Mouse (Mus musculus) hindbrain, embryonic 15.5 days (tissue): ENCODE measurements around the gene Gm2564. TPM values are rescaled to one million over a fixed set of nuclear protein-coding genes. Genes with fewer than 3 reads are reported as not detected.
"Not testable (repeated sequence)": the region's sequence is repeated elsewhere in the genome, so short reads cannot be mapped to it uniquely, and the experiment has no call there.

Experiments
- ATAC-seq: fragments of 200-750 bp; cut with Nextera tagmentation; 2 replicates; pipeline ENCODE4 v1.8.0; 2017; ENCODE audit warnings: low read depth, moderate number of reproducible peaks, moderate TSS enrichment; ENCODE audit not compliant: low FRiP score
- H3K27ac ChIP-seq: fragments of 300-500 bp; sonication (generic); replicated peaks from 2 replicates; pipeline ENCODE4 v1.5.1; 2015; ENCODE audit warnings: mild to moderate bottlenecking, inconsistent platforms
- H3K27me3 ChIP-seq: fragments of 300-500 bp; sonication (generic); 2 replicates; pipeline ENCODE4 v1.6.1; 2015; ENCODE audit warnings: control low read depth, inconsistent platforms
- H3K36me3 ChIP-seq: fragments of 300-500 bp; sonication (generic); 2 replicates; pipeline ENCODE4 v1.6.1; 2015; ENCODE audit warnings: control low read depth, inconsistent platforms
- H3K4me1 ChIP-seq: fragments of 300-500 bp; sonication (generic); replicated peaks from 2 replicates; pipeline ENCODE4 v1.6.1; 2015; ENCODE audit warnings: control low read depth, inconsistent platforms
- H3K4me2 ChIP-seq: fragments of 300-500 bp; sonication (generic); 2 replicates; pipeline ENCODE4 v1.6.1; 2015; ENCODE audit warnings: moderate library complexity, mild to moderate bottlenecking, inconsistent platforms
- H3K4me3 ChIP-seq: fragments of 300-500 bp; sonication (generic); 2 replicates; pipeline ENCODE4 v1.5.1; 2015; ENCODE audit warnings: mild to moderate bottlenecking, inconsistent platforms
- H3K9ac ChIP-seq: fragments of 300-500 bp; sonication (generic); 2 replicates; pipeline ENCODE4 v1.6.1; 2015; ENCODE audit warnings: inconsistent platforms
- H3K9me3 ChIP-seq: fragments of 300-500 bp; sonication (generic); 2 replicates; pipeline ENCODE4 v1.6.1; 2016; ENCODE audit warnings: control low read depth, inconsistent platforms
- WGBS: fragments of 180-500 bp; shearing (Covaris S2); methylation state at CpG from one replicate; pipeline ENCODE4 v1.1.7; 2015; 5-methylcytosine and 5-hydroxymethylcytosine counted together
- polyA plus RNA-seq: library from polyadenylated mRNA; unstranded; fragments of >200 nt; fragmentation: Nextera tagmentation; extraction: Ambion mirVana; gene quantifications from 2 replicates; pipeline ENCODE4 v1.2.1, GENCODE M21; 2015

Gene Gm2564
- polyA plus RNA-seq: not detected in 2 replicates

DNA sequence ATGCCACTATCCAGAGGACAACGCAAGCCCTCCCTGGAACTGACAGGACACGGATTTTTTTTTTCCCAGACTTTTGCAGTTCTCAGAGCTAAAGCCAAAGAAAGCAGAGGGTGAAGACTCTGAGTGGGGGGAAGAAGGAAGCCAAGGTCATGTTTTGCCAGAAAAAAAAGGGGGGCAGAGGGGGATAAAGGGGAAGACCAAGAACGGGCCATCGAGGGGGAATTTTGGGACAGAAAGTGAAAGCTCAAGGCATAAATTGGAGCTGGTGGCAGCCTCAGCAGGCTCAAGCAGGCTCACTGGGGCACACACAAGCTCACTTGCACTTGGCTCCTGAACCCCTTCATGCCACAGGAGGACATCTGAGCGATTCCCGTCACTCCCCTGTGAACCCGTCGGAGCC lies at the start of gene Gm2564:
Gene Gm2564 (plus strand): TSS at position 301 of the 400 bp plus-strand sequence.
- not testable (repeated sequence) for H3K4me3 ChIP-seq, H3K4me1 ChIP-seq, H3K27me3 ChIP-seq, H3K27ac ChIP-seq, H3K9ac ChIP-seq, H3K4me2 ChIP-seq, ATAC-seq, H3K36me3 ChIP-seq, H3K9me3 ChIP-seq
- no CpG with 5 or more reads among the region's 8 CpGs for WGBS

DNA sequence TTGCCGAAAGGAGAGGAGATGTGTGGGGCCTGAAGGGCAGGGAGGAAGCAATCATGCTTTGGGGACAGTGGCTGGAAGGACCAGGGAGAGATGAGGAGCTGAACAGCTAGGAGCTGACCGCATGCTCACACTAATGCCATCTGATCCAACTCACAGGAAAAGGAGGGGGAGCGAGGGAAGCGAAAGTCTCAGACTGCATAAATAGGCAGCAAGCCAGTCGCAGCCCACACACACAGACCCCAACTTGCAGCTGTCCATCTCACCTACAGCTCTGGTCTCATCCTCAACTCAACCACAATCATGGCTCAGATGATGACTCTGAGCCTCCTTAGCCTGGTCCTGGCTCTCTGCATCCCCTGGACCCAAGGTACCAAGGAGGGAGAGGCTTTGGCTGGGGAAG lies 17.6 kb upstream of the Gm2564 start, which contains the start of gene Gm10591:
Gene Gm10591 (plus strand): TSS at position 301 of the 400 bp plus-strand sequence.
- not testable (repeated sequence) for H3K27ac ChIP-seq, H3K4me1 ChIP-seq, H3K27me3 ChIP-seq, H3K4me2 ChIP-seq, H3K9me3 ChIP-seq, H3K9ac ChIP-seq, H3K4me3 ChIP-seq, ATAC-seq, H3K36me3 ChIP-seq
- WGBS: no CpG with 5 or more reads among the region's 5 CpGs

DNA sequence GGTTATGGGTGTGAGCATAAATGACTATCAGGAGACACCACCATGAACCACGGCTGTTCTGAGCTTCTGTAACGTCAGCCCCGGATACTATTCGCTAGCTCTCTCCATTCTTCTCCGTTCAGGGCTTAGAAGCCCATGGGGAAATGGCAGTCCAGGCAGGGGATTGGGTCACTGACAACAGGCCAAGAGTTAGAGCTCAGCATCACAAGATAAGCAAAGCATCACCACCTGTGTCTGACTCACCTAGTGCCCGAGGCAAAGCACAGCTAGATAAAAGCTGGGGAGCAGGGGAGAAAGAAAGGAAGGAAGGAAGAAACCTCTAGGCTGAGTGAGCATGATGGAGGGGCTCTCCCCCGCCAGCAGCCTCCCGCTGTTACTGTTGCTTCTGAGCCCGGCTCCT lies 25.4 kb downstream of the Gm2564 start, which contains the start of gene Ccl27b:
Gene Ccl27b (plus strand): TSS at position 301 of the 400 bp plus-strand sequence.
- not testable (repeated sequence) for H3K4me2 ChIP-seq, H3K27ac ChIP-seq, H3K36me3 ChIP-seq, H3K9ac ChIP-seq, H3K4me3 ChIP-seq, H3K9me3 ChIP-seq, H3K27me3 ChIP-seq, H3K4me1 ChIP-seq, ATAC-seq
- no CpG with 5 or more reads among the region's 9 CpGs for WGBS

DNA sequence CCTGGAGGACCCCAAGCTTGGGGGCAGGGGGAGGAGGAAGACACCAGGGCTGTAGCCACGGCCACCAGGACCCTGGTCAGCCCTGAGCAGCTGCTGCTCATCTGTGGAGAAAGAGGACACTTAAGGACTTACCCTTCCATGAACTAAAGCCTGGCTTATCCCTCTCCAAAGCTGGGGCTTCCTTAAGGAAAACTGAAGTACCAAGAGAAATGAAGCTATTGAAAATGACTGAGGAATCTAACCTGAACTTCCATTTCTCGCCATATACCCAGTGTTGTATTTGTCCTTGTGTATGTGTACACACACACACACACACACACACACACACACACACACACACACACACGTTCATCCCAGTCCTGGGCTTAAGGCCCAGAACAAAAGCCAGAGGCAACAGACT lies 32.3 kb downstream of the Gm2564 start, which contains the start of gene Il11ra2:
Gene Il11ra2 (minus strand): TSS at position 101 of the 400 bp plus-strand sequence.
- H3K27me3 ChIP-seq, H3K4me2 ChIP-seq, H3K36me3 ChIP-seq, H3K4me1 ChIP-seq, ATAC-seq, H3K9ac ChIP-seq, H3K27ac ChIP-seq, H3K4me3 ChIP-seq, H3K9me3 ChIP-seq: not testable (repeated sequence)
- WGBS: no CpG with 5 or more reads among the region's 3 CpGs

DNA sequence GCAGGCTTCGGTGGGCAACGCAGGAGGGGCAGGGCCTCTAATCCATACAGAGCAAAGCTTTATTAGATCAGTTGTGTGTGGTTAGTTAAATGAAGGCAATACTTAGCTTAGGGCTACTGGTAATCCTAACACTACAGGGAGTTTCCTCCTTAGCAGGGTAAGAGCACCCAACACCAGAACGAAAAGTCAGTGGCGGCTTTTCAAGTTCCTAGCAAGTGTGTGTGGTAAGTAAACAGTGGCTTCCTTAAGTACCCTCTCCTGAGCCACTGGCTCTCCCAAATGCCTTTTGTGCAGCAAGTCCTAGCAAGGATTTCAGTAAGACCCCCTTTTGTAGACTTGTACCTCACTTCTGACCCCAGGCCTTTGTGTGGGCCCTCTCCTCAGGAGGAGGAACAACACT lies 45.9 kb downstream of the Gm2564 start:
- H3K4me3 ChIP-seq, H3K27ac ChIP-seq, H3K9ac ChIP-seq, ATAC-seq, H3K4me2 ChIP-seq, H3K4me1 ChIP-seq, H3K36me3 ChIP-seq, H3K27me3 ChIP-seq, H3K9me3 ChIP-seq: not testable (repeated sequence)
- no CpG with 5 or more reads among the region's 4 CpGs for WGBS

DNA sequence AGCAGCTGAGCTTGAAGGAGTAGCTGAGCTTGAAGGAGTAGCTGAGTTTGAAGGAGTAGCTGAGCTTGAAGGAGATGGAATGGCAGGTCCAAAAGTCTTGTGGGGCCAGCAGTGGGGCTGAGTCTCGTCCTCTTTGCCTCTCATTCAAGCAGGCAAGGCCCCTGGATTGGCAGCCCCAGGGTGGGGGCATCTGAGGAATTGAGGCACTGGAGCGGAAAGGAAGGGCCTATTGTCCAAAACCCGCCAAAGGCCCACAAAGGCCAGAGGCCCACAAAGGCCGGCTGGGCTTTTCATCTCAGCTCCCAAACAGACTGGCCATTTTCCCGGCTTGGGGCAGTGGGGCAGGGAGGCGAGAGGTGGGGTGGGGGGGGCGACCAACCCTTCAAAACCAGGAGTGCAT lies 49.8 kb downstream of the Gm2564 start:
- no CpG with 5 or more reads among the region's 7 CpGs for WGBS
- not testable (repeated sequence) for H3K4me3 ChIP-seq

DNA sequence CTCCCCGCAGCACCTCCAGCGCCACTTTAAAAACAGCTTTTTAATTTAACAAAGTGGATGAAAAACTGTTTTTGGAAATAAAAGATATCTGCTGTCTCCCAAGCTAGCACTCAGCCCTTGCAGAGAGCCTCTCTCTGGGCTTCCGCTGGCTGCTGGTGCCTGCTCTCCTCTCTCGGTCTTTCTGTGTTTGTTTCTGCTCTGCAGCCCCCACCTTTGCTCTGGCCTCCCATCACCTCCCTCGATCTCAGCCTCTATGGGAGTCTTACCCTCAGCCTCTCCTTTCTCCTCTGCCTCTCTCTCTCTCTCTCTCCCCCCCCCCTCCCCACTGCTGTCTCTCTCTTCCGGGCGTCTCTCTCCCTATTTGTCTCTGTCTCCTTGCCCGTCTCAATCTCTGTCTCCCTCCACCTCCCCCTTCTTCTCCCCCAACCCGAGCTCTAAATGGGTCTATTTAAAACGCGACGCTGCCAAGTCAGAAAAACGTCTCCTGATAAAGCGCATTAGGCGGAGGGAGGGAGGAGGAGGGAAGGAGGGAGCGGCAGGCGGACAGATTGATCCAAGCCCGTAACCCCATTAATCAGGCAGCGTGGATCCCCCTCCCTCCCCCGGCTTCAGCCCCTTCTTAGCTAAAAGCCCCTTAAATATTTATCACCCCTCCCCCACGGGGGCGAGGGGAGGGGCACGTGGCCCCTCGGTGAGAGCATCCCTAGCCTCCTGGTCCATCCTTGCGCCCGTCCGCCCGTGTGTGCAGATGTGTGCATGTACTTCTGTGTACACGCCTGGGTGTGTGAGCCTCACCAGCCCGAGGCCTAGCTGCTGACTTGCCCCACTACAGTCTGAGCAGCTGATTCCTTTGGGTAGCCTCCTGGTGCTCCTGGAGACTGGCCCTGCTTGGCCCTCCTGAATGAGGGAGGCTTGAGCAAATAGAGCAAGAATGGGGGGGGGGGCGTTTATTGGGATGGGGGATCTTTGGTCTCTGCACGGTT lies 51.1 kb downstream of the Gm2564 start:
- H3K4me3 ChIP-seq, H3K27ac ChIP-seq, H3K4me1 ChIP-seq, H3K36me3 ChIP-seq, H3K9me3 ChIP-seq, H3K27me3 ChIP-seq, H3K4me2 ChIP-seq, H3K9ac ChIP-seq: not testable (repeated sequence)
- no CpG with 5 or more reads among the region's 32 CpGs for WGBS
- peak; percentile 66; the same call in 1 of the 2 replicates for ATAC-seq

More for the DNA sequence above, 49.8 kb downstream of the Gm2564 start:
- ATAC-seq, H3K9me3 ChIP-seq, H3K36me3 ChIP-seq, H3K4me1 ChIP-seq, H3K27me3 ChIP-seq, H3K4me2 ChIP-seq, H3K27ac ChIP-seq, H3K9ac ChIP-seq: not testable (repeated sequence)

Other genes with a start within 250 kb of the Gm2564 start
- gene Gm21586, start 190.3 kb upstream of the Gm2564 start, polyA plus RNA-seq: not detected in 2 replicates
- gene Gm2163, start 163.0 kb upstream of the Gm2564 start, polyA plus RNA-seq: 0.20 TPM in 1 of 2 replicates, not detected in the other
- not detected in 2 replicates for gene Fam205a2, start 101.5 kb upstream of the Gm2564 start, polyA plus RNA-seq
- gene Gm10591, start 17.5 kb upstream of the Gm2564 start, polyA plus RNA-seq: not detected in 2 replicates
- not detected in 2 replicates for gene Ccl27b, start 25.5 kb downstream of the Gm2564 start, polyA plus RNA-seq
- gene Il11ra2, start 32.2 kb downstream of the Gm2564 start, polyA plus RNA-seq: not detected in 2 replicates
- 0.59 and 1.2 TPM in 2 replicates for gene 4930578G10Rik, start 105.8 kb downstream of the Gm2564 start, polyA plus RNA-seq
- 0.28 and 0.56 TPM in 2 replicates for gene Ccl19, start 126.9 kb downstream of the Gm2564 start, polyA plus RNA-seq
- 0.98 and 1.2 TPM in 2 replicates for gene Ccl21a, start 144.3 kb downstream of the Gm2564 start, polyA plus RNA-seq
- 0.05 and 0.06 TPM in 2 replicates for gene Fam205a1, start 224.2 kb downstream of the Gm2564 start, polyA plus RNA-seq
- 0.64 and 0.69 TPM in 2 replicates for gene Gm12394, start 227.1 kb downstream of the Gm2564 start, polyA plus RNA-seq
- gene Fam205c, start 244.5 kb downstream of the Gm2564 start, polyA plus RNA-seq: 1.6 and 1.8 TPM in 2 replicates